Mouse (Mus musculus) lung, postnatal 14 days (tissue): ENCODE results near the gene Slain1.

Source experiments
- DNase-seq: peaks from one replicate; pipeline ENCODE4 v3.0.0; 2021

The Slain1 gene

DNA sequence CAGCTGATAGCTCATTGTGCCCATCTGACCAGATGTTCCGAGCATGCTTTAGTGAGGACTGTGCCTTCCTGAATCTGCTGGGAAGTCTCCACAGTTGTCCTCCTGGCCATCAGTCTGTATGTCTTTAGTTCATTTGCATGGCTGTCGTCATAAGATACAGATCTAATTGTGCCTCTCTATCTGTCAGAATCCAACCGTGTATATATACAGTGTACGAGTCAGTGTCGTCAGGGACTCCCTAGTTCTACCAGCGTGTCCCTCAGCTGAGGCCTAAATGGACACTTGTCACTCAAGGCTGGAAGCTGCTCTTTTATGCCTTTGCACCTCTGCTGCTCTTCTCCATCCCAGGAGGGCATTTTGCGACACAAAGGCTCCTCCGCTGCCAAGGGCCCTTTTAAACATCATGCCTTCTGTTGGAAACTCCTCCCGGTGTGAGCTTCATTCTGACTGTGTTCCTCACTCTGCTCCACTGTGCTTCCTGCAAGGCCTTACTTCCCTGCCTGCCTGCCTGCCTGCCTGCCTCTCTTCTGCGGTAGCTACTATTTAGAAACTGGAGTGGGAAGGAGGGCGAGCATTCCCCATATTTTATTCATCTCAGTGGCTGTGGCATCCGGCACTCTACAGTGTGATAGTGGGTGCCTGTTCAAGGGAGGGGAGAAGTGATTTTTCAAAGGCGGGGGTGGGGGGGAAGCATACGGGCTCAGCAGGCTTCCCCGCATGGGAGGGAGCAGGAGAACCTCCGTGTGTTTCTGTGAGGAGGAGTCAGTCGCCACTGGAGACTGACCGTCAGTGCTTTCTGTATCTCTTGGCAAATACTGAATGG is 29.6 kb downstream of the Slain1 start:
- no peak for DNase-seq

DNA sequence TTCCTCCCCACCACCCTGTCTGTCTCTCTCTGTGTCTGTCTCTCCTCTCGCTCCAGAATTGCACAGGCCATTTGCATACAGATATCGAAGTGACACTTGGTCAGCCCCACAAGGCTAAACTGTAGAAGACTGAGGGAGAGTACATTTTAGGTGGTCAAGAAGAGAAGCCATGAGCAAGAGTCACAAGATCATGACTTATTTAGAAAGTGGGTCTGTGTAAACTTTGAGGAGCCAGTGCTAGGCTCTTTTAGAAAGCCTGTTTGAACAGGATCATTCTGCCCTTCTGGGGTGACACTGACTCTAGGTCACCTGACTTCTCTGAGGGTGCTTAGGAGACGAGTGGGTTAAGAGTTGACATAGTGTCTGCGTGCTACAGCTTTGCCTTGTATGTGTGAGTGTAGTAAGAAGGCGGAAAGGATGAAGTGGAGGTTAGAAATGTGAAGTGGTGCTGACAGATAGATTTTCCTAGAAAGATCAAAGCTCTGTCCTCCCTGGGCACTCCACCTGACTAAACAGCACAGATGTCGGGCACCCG is 30.3 kb downstream of the Slain1 start:
- no peak for DNase-seq

DNA sequence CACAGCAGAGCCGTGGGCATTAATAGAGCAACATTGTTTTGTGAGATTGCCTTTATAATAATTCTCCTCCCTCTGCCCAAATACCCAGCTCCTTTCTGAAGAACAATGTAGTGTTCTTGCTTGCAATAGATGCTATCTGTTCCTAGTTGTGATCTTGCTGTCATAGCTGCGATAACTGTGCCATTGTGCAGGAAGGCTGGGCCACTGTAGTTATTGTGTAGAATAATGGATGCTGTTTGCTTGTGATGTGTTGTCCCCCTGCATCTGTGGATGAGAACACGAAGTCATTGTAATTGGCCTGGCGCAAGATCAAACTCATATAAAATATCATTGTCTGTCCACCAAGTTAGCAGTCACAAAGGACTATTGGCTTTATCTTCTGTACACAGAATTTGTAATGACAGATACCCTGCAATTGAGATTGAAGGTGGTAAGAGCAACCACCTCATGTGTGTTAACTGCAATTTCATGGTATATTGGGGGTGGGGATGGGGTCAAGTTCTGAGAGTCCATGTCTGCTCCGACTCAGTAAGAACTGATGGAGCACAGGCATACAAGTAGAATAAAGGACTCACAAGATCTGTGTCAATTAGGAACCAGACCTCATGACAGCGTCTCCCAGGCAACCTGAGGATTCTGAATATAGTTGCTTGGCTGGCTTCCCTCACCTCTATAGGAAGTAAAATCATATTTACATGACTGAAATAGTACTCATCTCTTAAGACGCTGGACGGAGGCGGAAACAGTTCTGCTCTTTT is 32.8 kb downstream of the Slain1 start:
- DNase-seq: no peak

DNA sequence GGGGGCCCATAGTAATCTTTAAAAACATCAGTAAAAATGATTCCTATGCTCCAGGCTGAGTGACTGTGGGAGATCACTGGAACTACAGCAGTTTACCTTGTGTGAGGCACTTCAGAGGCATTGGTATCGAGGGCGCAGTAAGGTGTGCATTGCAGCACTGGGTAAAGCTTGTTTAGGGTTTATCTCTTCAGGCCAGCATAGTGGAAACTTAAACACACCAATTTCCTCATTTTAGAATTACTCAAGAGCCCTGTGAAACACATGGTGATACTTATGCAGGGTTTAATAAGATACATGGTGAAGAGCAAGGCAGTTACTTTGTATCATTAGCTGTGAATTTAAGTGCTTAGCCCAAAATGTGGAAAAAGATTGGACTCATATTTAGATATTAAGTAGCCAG is 37.0 kb downstream of the Slain1 start:
- DNase-seq: no peak

DNA sequence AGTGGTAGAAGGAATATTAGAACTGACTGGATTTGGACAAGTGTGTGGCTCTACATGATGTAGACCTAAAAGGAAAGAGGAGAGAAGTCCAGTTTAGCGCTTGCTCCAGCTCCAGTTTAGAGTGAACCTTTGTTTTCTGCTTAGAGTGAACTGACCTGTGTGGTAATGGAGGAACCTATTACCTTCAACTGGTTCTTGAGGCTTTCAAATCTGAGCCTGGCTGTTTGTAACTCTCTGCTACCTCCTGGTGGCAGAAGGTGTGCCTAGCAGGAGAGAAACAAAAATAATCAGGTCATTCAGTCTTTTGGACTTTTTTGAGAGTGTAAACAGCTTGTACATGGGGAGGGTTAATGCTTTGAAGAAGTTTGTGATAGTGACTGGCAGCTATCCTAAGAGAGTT is 44.3 kb downstream of the Slain1 start:
- DNase-seq: peak; percentile 54

DNA sequence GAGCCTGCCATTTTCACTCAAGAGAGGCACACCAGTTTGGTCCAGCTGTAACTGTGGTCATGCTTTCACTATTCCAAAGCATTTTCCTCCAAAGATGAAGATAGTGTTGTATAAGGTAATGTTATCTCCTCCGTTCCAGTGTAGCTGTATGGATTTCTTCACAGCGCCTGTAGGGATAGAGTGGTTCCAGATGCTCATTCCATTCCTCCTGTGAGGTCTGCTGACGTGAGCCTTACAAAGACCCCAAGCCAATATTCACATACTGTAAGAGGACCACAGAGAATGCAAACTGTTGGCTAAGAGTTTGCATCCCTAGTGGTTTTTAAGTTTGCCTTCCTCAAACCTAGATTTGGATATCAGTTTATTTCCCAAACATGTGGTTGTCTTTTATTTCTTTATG is 45.6 kb downstream of the Slain1 start:
- DNase-seq: no peak

DNA sequence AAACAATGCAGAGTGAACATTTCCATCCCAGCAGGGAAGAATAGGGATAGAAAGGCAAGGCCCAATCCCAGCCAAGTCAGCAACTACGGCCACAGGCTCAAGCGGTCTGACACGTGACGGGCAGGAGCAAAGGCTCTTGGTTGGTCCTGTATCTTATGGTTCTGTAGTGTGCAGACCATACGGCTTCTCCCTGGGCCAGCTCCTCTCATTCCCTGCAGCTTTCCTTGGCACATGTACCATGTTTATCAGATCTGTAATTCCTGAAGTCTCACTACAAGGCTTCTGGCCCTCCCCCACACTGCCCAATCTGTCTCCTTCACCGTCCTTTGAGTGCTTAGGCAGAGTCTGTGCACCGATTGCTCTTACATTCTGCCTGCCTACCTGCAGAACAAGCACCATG is 47.1 kb downstream of the Slain1 start:
- DNase-seq: no peak

DNA sequence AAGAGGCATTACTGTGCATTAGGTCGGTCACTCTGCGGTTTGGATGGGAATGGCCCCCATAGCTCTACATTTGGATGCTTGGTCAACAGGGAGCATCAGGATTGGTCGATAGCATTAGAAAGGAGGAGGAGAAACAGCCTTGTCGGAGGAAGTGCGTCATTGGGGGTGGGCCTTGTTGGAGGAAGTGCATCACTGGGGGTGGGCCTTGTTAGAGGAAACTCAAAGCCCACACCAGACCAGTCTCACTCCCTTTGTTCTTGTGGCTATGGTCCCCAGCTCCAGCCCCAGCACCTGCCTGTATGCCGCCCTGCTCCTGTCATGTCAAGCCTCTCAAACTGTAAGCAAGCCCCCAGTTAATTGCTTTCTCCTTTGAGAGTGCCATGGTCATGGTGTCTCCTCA is 49.3 kb downstream of the Slain1 start:
- DNase-seq: no peak

DNA sequence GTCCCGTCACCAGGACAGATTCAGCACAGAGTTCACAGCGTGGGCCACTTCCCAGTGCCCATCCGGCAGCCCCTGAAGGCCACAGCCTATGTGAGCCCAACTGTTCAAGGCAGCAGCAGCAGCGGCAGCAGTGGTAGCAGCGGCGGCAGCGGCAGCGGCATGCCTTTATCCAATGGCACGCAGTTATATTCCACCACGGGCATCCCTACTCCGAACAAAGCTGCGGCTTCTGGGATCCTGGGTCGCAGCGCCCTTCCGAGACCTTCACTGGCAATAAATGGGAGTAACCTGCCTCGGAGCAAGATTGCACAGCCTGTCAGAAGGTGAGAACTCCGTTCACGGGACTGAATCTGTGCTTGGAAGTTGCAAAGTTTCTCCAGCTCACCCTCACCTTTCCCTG is 52.5 kb downstream of the Slain1 start:
- no peak for DNase-seq

DNA sequence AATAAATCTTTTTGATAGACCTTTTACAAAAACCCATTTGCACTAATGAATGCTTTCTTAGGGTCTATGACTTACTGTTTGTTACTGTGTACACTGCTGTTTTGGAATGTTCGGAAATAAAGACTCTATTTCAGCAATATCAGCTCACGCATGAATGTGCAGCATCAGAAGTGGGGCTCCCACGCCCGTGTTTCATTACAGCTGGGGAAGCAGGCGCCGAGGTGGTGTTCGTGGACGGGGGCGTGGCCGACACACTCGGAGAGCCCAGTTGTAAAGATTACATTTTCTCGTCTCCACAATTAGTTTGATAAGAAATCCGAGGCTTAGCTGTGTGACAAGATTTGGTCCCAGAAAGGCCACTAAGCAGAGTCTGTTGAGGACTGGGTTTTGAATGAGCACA is 54.7 kb downstream of the Slain1 start:
- DNase-seq: no peak

DNA sequence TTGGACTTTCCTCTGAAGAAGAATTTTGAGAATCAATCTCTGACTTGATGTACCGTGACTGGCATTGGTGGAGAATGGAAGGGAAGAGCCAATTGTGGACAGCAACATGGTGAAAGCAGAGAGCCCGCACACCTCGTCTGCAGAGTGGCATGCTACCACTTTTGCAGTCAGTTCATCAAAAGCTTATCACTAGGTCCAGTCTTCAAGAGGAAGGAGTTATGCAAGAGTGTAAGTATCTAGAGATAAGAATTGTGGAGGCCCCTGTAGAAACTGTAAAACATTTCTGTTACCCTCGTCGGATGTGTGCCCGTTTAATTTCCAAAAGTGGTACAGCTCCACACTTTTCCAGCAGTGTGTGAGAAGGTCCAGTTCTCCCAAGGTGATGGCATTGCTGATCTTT is 56.3 kb downstream of the Slain1 start:
- DNase-seq: no peak

DNA sequence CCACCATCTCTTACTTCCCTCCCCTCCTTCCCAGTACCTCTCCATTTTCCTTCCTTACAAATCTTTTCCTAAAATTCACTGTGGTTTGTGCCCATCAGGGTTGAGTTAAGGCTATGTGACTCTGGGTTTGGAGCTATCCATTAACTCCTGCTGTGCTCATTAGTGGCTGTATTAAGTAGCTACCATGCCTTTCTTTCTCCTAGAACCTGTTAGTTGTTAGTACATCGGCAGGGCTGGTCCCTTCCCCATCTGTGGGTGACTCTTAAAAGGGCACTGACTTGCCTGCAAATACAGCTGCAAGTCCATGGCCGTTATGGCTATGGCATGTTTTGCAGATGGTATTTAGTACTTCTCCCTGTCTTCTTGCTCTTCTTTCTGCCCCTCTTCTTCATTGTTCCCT is 58.6 kb downstream of the Slain1 start:
- DNase-seq: no peak

DNA sequence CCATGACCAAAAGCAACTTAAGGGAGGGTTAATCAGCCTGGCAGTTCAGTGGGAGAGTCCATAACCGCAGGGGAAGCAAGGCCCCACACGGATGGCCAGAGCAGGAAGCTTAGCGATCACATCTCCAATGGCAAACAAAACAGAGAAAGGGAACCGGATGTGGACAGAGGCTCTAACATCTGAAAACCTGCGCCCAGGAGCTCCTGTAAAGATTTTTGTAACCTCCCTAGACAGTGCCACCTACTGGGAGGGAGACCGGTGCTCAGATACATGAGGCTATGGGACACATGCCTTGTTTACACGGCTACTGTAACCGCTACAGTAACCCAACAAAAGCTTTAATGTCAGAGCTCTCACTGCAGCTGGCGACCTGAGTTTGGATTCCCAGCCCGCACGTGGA is 59.2 kb downstream of the Slain1 start:
- DNase-seq: no peak

DNA sequence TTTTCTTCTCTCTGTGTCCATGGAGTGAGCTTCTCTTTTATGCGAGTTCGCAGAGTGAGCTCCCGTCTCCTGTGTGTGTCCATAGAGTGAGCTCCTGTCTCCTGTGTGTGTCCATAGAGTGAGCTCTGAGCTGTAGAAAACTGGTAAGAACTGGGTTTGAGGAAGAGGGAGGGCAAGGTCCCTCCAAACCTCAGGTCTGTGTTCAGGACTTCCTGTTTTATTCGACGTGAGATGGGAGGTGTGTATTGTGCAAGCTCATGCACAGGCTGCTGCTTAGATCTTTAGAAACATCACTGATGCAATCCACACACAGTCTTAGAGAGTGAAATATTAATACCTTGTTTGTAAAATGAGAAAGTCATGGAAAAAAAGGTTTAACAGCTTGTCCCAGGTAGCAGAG is 63.0 kb downstream of the Slain1 start:
- DNase-seq: no peak

DNA sequence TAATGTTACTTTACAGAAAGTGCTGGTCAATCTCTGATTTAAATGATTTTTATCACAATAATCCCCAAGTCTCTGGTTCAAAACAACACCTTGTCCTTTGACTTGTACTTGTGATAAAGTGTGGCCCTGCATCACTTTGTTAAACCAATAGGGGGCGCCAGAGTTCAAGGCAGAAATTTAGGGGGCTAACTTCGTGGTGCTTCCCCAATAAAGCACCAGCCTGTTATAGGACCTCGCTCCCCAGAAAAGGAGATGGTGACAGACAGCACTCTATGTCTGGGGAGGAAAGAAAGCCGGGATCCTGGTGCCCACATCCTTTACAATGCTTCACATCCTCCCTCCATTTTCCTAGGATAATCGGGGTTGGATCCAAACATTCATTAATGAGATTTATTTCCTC is 67.5 kb downstream of the Slain1 start:
- DNase-seq: peak; percentile 46

DNA sequence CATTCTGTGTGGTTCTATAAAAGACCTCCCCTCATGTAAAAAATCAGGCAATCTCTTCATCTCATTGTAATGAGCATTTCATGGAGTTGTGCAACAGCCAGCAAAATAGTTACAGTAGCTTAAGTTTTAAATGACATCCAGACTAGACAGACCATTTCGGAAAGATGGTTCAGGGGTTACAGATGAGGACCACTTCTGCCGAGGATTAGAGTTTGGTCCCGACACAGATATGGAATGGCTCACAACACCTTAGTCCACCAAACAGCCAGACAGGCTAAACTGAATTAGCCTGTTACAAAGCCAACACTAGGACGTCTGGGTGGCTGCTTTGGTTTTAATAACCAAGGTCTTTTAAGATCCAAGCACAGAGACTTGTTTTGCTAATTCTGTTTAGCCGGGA is 68.0 kb downstream of the Slain1 start:
- DNase-seq: no peak

DNA sequence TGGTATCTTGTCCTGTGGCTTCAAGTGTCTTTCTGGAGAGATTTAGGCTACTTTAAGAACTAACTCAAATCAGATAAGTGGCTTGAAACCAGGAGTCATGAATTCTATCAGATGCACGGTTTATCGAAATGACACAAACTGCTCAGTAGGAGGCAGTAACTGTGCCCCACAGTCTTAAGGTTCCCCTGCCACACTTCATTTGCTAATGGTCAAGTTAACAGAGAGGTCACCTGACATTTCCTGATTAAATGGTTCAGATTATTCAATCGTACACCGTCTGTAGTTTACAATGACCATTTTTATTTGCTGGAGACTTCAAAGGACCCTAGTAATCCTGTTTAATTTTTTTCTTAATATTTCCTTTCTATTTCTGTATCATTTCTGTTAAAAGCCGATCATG is 68.4 kb downstream of the Slain1 start:
- DNase-seq: no peak

DNA sequence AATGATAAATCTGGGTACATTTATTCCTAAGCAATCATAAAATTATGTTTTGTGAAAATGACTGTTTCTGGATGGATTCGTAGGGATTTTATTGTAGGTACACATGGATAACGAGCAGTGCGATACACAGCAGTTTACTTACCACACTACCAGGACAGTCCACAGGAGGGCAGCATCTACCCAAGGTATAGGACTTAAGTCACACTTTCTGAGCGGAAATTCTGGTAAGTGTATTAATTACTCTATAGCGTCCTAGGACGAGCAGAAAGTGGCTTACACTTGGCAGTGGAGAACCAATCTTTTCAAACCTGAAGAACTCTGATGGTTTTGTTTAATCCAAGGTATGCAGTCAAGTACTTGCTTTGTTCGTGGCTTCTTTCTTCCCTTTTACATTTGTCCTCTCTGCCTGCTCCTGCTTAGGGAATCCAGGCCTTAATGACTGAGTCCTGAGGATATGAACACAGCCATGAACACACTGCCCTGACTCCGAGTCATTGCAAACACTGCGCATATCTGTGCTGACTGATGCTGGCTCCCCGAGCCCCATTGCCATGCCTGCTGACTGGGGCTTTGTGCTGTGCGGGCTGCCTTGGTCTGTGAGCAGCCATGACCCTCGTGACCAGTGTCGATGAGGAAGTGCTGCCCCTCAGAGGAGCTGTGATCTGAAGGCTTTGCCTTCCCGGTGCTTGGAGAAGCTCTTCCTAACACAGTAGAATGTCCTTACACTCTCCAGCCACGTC is 69.0 kb downstream of the Slain1 start:
- peak; percentile 92 for DNase-seq

DNA sequence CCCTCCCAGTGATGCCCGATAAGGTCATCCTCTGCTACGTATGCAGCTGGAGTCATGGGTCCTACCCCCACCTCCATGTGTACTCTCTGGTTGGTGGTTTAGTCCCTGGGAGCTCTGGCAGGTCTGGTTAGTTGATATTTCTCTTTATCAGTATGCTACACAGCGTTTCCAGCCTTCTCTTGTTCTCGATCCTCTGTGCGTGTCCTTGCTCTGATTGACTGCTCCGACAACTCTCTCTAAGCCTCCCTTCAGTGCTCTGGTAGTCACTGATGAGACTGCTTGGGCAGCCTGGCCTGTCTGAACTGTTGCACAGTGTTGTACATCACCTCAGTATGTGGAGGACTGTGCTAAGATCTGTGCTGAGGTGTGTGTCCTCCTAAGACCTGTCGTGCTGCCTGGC is 70.1 kb downstream of the Slain1 start:
- DNase-seq: no peak

DNA sequence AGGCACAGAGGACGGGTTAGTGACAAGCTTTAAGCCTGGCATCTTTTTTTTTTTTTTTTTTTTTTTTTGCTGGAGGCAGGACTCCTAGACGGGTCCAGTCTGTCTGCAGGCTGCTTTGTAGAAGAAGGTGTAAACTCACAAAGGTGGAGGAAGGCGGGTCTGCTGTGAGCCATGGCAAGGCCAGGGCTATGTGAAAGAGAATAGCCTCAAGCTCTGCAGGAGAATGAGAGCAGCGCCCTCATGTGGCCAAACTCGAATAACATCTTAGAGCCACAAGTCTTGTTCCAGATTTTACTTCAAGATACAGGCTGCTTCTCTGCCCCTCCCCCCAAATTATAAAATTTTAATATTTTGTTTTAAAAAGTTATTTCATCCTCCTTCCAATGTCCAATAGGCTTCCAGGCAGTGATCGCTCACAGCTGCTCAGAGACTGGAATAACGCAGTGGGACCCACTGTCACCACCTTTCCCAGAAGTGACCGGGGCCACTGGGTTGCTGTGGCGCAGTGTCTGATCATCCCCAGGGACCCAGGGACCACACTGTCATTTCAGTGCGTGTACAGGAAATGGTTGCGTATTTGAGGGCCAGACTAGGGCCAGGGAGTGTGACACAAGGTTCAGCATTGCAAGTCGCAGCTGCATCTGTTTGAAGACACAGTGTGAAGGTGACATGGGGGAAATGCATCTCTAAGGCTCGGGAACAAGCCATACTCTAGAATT is 70.8 kb downstream of the Slain1 start:
- peak; percentile 56 for DNase-seq

DNA sequence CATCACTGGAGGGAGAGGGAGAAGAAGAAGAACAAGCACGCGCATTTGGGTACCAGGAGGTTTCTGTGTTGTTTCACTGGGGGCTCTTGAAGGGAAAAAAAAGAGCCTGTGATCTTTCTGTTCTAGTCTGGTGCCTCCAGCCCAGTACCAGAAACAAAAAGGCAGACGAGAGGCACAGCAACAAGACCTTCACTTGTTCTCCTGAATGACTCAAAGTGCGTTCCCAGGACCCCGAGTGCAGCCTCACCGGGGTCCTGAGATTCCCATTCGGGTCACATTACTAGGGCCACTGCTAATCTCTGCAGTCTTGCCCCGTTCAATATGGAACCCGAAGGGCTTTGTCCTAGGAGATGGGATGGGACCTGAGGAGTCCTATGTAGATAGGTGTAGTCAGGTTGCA is 73.3 kb downstream of the Slain1 start:
- DNase-seq: no peak

DNA sequence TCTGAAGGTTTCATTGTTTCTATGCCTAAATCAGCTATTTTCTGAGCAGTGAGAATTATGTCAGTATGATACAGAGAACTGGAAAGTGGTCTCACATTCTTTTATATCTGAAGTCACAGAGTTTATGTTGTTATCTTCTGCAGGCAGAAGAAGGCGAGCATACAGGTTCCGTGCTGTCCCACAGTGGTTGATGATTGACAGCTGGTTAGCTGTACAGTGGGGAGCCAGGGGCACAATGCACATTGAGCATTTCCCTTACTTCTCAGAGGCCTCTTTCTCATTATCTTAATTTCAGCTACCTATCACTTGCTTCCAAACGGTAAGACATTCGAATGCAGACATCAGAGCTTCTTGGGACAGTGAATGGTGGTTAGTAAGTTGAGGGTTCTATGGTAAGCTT is 73.8 kb downstream of the Slain1 start:
- no peak for DNase-seq

DNA sequence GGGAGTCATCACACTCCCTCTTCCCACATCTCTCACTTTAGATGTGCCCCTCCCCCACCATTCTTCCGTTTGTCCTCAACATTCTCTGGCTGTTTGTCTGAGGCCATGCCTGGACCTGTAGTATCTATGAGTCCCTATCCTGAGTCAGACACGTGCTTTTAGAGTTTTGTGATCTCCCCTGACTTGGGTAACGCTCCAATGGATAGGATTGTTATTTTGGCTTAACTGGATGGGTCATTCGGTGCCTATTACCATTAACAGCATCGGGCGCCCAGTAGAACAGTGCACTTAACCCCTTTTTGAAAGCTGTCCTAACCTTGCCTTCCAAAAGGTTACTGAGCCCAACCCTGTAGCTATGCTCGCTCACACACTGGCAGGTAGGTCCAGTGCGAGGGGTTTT is 78.5 kb downstream of the Slain1 start:
- DNase-seq: no peak
